Mouse (Mus musculus): ENCODE data around the gene Pde4c.

DNA sequence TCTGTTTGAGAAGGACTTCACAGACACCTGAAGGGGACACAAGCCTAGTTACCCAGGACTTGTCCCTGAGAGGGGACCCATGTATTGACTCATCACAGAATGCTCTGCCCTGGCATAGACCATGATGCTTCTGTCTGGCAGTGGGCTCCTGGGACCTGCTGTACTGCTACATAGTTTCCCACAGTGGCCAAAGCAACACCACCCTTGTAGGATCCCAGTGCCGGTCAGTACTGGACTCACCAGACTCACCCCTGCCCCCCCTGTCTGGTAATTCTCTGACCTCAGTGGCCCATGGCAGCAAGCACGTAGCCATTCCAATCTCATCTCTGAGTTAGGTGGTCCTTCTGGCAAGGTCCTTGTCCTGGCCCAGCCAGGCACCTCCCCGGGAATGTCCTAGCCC lies 35.4 kb upstream of the Pde4c start:
- TF ChIP-seq GATA1 (IDR thresholded peaks at IDR 0.05; ENCODE audit: low read depth, low read length) (no peak), TAL1 (IDR thresholded peaks at IDR 0.05; ENCODE audit: low read length) (no peak), SIN3A (IDR thresholded peaks at IDR 0.05; ENCODE audit: low read length) (no peak), MAFK (IDR thresholded peaks at IDR 0.05; ENCODE audit: borderline replicate concordance, low read depth, low read length) (no peak), E2F4 (IDR thresholded peaks at IDR 0.05; ENCODE audit: borderline replicate concordance, low read depth, low read length) (no peak), NELFE (IDR thresholded peaks at IDR 0.05; ENCODE audit: low read depth, low read length) (no peak)
